Mouse (Mus musculus): ENCODE measurements around the gene March6.

- TF ChIP-seq CTCF (IDR thresholded peaks at IDR 0.05; ENCODE audit: insufficient read depth, low read depth, low read length) (no peak), POLR2A (IDR thresholded peaks at IDR 0.05; ENCODE audit: insufficient read depth, low read depth, low read length) (no peak)
These were observed 2.7 kb upstream of the March6 start for GRCm38 (mm10) chr15:31533529-31533928.

Measured in olfactory bulb, adult 2 months (tissue).